ENCODE assay signal across 24 mouse cellular contexts in the genomic region with DNA sequence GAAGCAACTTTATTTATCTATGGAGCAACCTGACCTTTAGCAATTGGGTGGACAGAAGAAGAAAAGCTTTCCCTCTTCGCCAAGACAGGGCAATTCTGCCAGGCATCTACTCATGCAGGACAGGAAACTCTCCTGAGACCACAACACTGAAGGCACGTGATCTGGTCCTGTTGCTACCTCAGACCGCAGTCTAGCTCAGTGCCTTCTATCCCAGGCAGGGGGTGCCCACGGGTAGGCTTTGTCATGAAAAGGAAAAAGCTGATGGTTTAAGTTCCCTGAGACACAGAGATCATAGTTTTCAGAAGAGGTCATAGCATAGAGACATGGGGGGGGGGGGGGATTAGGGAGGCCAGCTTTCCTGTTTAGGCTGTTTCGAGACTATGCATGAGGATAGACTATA.
A peak's percentile ranks its signal among the peaks of the same experiment; 100 is the strongest.
DNase-seq lines count a peak whose midpoint lies in the region; ATAC-seq and TF ChIP-seq lines count a peak whose summit lies in the region.
"Had no signal": no experiment of that assay in that cellular context is flagged by ENCODE, and none has a peak within 500 bp of the region (broad histone marks: within the 10 kb centered on the region; RNA-seq: fewer than 3 reads in every experiment).

No protein-coding gene starts in this region.

- TF ChIP-seq CTCF in heart, adult 2 months (IDR thresholded peaks at IDR 0.05) = no peak

- intact Hi-C loops in heart, adult 2 months (cut with DNase I) = no loop called here

- DNase-seq in heart, adult 11 months = peak; percentile 68
- DNase-seq in heart, adult 2 months = no peak
- DNase-seq in thymus, postnatal 25 days = peak; percentile 3
- no peak for DNase-seq in thymus, postnatal 0 days (ENCODE audit: low spot score)
- DNase-seq in ZHBTc4 (ENCODE audit: low read depth, low spot score) = peak; percentile 63
- DNase-seq in ovary, postnatal 14 days (ENCODE audit: low spot score) = no peak
- no peak for DNase-seq in urinary bladder, postnatal 25 days (ENCODE audit: low spot score)
- DNase-seq: adrenal gland, adult 2 months; adrenal gland, postnatal 14 days; B cell, adult 2 months; cerebellum, adult 11 months; cerebellum, adult 2 months; cerebellum, adult 9-11 months; cerebellum, postnatal 25 days; embryo, embryonic 11 days; gastrocnemius, postnatal 25 days; kidney, adult 11 months had no signal

- H3K79me2 ChIP-seq in heart, adult 2 months (replicated peaks; ENCODE audit: control insufficient read depth, insufficient read depth, low read length) = no peaks in the 10 kb centered on the region

- no peak overlapping the region for H3K9ac ChIP-seq in heart, adult 2 months (ENCODE audit: low read depth, low read length)
- H3K9ac ChIP-seq: forebrain, embryonic 13.5 days; hindbrain, embryonic 13.5 days had no signal

- H3K4me1 ChIP-seq in heart, adult 2 months (ENCODE audit: control insufficient read depth, insufficient read depth, low read length) = no peaks in the 10 kb centered on the region
- H3K4me1 ChIP-seq: forebrain, embryonic 13.5 days had no signal

- WGBS in heart, adult 2 months = 72% methylated on average over 5 of the region's 5 CpGs

- no peaks in the 10 kb centered on the region for H3K36me3 ChIP-seq in heart, adult 2 months (ENCODE audit: control insufficient read depth, insufficient read depth, low read length)
- H3K36me3 ChIP-seq: forebrain, embryonic 10.5 days; hindbrain, embryonic 10.5 days; hindbrain, embryonic 13.5 days had no signal

- ATAC-seq in hematopoietic stem cell, adult 5-6 weeks (replicated peaks in 1 of 2; ENCODE audit: insufficient read depth in 1 of 2, low FRiP score in 2 of 2, low TSS enrichment in 1 of 2, low read depth in 1 of 2, poor library complexity in 2 of 2, severe bottlenecking in 2 of 2) = peak; percentile 78 to 89
- ATAC-seq: forebrain, embryonic 13.5 days; forebrain, embryonic 16.5 days; hindbrain, embryonic 16.5 days had no signal

- no peak for TF ChIP-seq POLR2A in heart, adult 2 months (IDR thresholded peaks at IDR 0.05; ENCODE audit: insufficient read depth, low read depth, low read length)

- no peak for TF ChIP-seq EP300 in heart, adult 2 months (IDR thresholded peaks at IDR 0.05; ENCODE audit: insufficient read depth, low read depth, low read length)

- no peaks in the 10 kb centered on the region for H3K27me3 ChIP-seq in heart, adult 2 months (ENCODE audit: control insufficient read depth, insufficient read depth, low read length)
- H3K27me3 ChIP-seq: forebrain, embryonic 13.5 days; hindbrain, embryonic 13.5 days had no signal

- H3K27ac ChIP-seq in heart, adult 2 months = no peak overlapping the region
- H3K27ac ChIP-seq: forebrain, embryonic 10.5 days; forebrain, embryonic 13.5 days; hindbrain, embryonic 10.5 days; hindbrain, embryonic 13.5 days had no signal

- no peak overlapping the region for H3K4me3 ChIP-seq in heart, adult 2 months
- H3K4me3 ChIP-seq: forebrain, embryonic 10.5 days; forebrain, embryonic 13.5 days; hindbrain, embryonic 10.5 days; hindbrain, embryonic 13.5 days had no signal

Comparison
In these comparisons a context has a peak if more than half of its experiments do, and no peak if none do; other contexts are left out.
1. DNase-seq: peak in heart, adult 11 months (single experiment), thymus, postnatal 25 days (single experiment) and ZHBTc4 (single experiment); none in heart, adult 2 months (0 of 2), thymus, postnatal 0 days (single experiment), ovary, postnatal 14 days (single experiment) and urinary bladder, postnatal 25 days (single experiment).